Mouse (Mus musculus) testis, postnatal 10 days (tissue): ENCODE data around the gene Dis3l2.

ENCODE experiments used
- DNase-seq: peaks from one replicate; pipeline ENCODE4 v3.0.0; 2021; ENCODE audit warnings: low spot score

Dis3l2 gene

DNA sequence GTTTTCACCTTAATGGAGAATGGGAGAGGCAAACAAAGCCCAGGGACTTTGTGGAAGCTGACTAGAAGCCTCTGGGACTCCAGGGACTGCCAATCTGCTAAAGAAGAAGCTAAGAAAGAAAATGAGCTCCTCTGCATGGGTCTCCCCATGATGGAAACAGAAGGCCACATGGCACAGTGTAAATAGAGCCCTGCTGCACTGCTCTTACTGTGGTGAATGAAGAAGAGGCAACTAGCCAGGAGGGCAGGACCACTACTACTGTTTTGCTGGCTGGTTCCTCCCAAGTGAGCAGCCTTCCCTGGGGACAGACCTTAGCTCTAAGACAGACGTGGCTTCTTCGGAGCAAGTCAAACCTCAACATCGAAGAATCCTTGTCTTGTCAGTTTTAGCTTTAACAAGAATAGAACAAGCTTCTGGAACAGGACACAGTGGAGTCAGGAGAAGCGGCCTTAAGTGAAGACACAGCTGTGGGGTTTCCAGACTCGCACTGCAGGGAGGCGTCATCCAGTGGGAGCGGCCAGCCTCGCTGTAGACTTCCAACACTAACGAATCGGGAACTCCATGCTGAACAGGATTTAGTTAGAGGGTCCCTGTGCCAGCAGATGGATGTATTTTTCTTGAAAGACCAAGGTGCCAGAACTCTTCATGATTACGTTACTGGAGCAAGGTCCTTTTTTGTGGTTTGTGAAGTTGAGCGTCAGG is 307.2 kb downstream of the Dis3l2 start:
- no peak for DNase-seq

GRCm38 (mm10) chr1:87011718-87012117 is 308.1 kb downstream of the Dis3l2 start:
- DNase-seq = no peak

DNA sequence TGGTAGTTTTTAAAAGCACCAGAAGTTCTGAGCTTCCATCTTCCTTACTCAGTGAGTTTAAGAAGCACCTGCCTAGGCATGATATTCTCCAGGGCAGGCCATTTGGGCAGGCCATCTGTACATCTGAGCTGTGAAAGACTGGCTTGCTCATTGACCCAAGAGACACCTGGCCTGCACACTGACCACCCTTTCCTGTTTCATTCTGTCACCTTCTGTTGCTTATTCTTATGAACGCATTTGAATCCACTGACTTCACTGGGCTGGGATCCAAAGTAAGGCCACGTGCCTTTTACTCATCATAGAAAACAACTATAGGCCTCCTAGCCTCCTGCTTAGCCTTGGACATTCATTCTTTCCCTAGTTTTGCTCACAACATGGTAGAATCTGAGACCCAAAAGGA is 309.0 kb downstream of the Dis3l2 start:
- no peak for DNase-seq

DNA sequence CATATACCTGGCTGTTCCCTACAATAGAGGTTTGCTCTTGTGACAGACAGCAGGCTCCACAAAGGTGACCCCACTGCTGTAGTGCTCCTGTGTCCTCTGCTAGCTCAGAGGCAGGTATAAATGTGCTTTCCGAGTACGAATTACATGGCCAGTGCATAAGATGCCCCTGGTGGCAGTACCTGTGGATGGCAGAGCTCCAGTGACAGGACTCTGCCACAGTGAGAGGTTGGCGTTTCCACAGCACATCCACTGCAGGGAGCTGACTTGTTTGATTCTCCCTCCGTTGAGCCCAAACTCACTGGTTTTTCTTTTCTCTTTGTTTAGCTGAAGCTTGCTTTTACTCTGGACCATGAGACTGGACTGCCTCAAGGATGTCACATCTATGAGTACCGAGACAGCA is 317.1 kb downstream of the Dis3l2 start:
- DNase-seq = no peak

- DNase-seq = no peak
Observed at GRCm38 (mm10) chr1:87021584-87021983, 318.0 kb downstream of the Dis3l2 start.

DNA sequence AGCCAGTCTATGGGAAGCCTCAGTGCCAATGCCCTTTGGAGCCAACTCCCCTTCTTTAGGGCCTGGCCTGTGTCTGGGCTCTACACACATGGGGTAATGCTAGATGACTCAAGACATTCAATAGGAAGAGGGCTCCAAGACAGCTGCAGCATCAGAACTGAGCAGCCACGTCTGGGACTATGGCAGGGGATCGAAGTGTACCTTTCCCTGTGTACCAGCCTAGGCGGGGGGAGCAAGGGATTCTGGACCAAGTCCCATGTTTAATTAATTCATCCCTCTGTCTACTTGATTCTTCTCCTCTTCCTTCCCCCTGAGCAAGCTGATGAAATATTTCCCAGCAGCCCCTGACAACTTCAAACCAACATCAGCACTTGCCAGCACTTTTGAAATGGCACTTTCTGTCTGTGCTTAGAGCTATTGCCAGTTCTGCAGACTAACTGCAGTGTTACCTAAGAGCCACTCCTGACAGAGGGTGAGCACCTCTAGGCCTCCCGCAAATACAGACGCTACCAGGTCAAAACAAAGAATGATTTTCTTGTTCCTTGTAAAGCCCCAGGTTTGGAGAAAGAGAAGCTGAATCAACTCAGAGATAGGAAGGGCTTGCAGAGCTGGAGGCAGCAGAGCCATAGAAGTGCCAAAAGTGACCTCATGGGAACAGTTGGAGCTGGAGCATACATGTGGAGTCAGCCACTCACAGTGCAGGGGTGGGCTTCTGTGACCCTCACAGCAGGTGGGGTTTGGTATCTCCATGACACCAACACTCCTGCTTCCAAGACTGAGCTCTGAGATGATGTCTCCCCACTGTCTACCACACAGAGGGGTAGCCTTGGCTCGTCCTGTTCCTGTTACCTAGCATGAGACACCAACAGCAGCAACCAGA is 319.9 kb downstream of the Dis3l2 start:
- no peak for DNase-seq

DNA sequence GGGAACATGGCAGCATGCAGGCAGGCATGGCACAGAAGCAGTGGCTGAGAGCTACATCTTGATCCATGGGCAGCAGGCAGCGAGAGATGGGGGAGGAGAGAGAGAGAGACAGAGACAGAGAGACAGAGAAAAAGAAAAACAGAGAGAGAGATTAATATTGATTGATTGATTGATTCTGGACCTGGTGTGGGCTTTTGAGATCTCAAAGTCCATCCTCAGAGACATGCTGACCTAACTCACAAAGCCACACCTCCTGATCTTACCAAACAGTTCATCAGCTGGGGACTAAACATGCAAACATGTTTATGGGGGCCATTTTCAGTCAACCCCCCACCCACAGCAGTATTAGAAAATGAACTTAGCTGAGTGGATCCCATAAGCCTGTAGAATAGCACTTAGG is 321.4 kb downstream of the Dis3l2 start:
- no peak for DNase-seq

DNA sequence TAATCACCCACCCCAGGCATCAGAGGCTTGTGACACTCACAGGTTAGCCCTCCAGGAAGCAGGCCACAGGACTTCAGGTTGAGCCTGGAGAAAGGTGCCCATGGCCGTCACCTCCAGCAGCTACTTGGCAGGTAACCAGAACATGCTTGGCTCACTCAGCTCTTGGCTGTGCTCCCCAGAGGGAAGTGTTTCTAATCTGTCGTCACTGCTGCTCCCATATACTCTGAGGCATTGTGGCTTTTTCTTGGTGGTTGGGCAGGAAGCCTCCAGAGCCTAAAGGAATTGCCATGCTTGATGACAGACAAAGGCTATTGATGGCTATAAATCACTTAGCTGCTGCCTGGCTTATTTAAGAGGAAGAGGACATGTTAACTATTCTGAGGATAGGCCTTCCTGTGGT is 325.2 kb downstream of the Dis3l2 start:
- DNase-seq = no peak

DNA sequence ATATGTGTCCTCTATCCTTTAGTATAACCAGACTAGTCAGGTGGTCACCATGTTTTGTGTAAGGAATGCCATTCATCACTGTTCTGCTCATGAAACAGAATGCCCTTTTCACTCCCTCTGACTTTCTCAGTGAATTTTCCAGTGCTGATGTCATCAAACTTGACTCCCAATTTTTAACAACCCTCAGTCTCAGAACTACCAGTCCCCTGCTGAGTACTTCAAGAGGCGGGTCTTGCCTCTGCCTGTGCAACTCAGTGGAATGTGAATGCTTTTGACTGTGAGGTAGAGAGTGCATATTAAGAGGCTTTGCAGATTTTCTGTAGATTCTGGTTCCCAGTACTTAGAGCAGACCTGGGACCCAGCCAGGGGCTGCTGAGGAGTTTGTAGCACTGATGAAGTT is 327.0 kb downstream of the Dis3l2 start:
- no peak for DNase-seq

- no peak for DNase-seq
Observed at GRCm38 (mm10) chr1:87032466-87032865, 328.9 kb downstream of the Dis3l2 start.

GRCm38 (mm10) chr1:87035532-87036161 is 332.0 kb downstream of the Dis3l2 start:
- no peak for DNase-seq

GRCm38 (mm10) chr1:87036334-87036733 is 332.7 kb downstream of the Dis3l2 start:
- no peak for DNase-seq

- no peak for DNase-seq
Observed at GRCm38 (mm10) chr1:87038477-87039070, 335.0 kb downstream of the Dis3l2 start.

GRCm38 (mm10) chr1:87041119-87041518 is 337.5 kb downstream of the Dis3l2 start:
- DNase-seq = peak; percentile 88

DNA sequence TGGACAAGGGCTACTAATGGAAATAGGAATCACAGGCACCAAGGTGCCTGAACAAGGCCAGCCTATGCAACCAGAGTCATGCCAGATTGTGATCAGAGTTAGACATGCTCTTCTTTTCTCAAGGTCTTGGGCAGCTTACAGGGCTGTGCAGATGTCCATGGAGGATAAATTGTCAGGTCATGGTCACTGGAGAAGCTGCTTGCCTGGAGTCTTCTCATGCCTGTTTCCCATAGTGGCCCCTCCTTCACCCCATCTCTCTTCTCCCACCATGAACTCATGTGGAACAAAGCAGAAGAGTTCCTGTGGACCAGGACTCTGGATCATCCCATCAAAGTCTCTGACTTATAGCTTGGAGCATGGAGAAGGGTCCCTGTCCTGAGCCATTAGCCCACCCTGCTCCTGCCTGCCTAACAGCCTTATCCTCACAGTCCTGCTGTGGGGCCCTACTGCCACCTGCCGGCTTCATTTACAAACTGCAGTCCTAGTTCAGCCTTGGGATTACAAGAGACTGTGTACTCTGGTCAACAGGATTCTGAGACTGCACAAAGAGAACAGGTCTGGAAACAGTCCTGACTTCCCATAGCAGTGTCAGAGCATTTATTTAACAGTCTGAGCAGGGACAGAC is 338.3 kb downstream of the Dis3l2 start:
- DNase-seq = peak; percentile 88

DNA sequence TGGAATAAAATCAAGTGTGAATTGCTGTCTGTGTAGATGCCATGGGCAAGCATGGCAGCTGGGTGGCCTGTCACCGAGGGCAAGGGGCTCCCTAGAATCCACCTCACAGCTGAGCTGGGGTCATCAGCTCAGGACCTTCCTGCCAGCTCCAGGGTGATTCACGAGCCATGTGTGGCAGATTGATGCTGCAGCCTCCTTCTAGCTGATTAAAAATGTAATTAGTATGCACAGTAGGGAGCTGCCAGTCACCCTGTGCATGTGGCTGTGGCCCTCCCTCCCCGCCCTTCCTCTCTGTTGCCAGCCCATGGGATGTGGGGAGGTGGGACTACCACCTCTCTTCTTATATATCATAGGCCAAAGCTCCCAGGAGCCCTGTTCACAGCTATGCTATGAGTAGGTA is 346.5 kb downstream of the Dis3l2 start:
- no peak for DNase-seq

- no peak for DNase-seq
Observed at GRCm38 (mm10) chr1:87050700-87051099, 347.1 kb downstream of the Dis3l2 start.

GRCm38 (mm10) chr1:87051369-87051768 is 347.8 kb downstream of the Dis3l2 start:
- DNase-seq = no peak

GRCm38 (mm10) chr1:87057075-87057474 is 353.5 kb downstream of the Dis3l2 start:
- DNase-seq = no peak

- no peak for DNase-seq
Observed at GRCm38 (mm10) chr1:87059042-87059665, 355.5 kb downstream of the Dis3l2 start.

GRCm38 (mm10) chr1:87060913-87061312 is 357.3 kb downstream of the Dis3l2 start:
- DNase-seq = no peak

DNA sequence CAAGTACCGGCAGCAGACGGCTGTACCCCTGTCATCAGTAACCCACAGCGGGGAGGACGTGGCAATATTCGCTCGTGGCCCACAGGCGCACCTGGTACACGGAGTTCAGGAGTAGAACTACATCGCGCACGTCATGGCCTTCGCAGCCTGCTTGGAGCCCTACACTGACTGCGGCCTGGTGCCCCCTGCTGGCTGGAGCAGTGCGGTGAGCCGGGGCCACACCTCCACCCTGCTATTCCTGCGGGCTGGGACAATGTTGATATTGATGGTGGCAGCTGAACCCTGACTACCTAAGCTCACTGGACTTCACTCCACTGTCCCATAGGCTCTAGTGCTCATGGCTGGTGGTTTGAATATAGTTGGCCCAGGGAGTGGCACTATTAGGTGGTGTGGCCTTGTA is 367.1 kb downstream of the Dis3l2 start:
- peak; percentile 73 for DNase-seq
